ENCODE assay signal across 8 mouse cellular contexts in genomic region chr13:117024916-117025225, GRCm38 (mm10). TPM values are rescaled to one million over a fixed set of nuclear protein-coding genes. Genes with fewer than 3 reads are reported as not detected.
DNase-seq lines count a peak whose midpoint lies in the region; ATAC-seq lines count a peak whose summit lies in the region.

No protein-coding gene starts in this region.

- H3K4me2 ChIP-seq in heart, embryonic 11.5 days, result peak overlapping the region; percentile 65
- peak overlapping the region; percentile 65 for H3K4me2 ChIP-seq in hindbrain, embryonic 15.5 days
- H3K4me2 ChIP-seq in midbrain, embryonic 15.5 days, result peak overlapping the region; percentile 65

- H3K27ac ChIP-seq in heart, embryonic 11.5 days (ENCODE audit: low read depth, low read length), result peak overlapping the region; percentile 75
- H3K27ac ChIP-seq in embryonic facial prominence, embryonic 10.5 days (replicated peaks), result peak overlapping the region; percentile 93
- peak overlapping the region; percentile 97 for H3K27ac ChIP-seq in hindbrain, embryonic 15.5 days (replicated peaks)
- H3K27ac ChIP-seq in midbrain, embryonic 15.5 days, result peak overlapping the region; percentile 95

- 0 out of 2 replicates have a peak, but pooled peaks have one; percentile 12 for ATAC-seq in heart, embryonic 11.5 days (replicated peaks; ENCODE audit: insufficient number of reproducible peaks, low FRiP score, low TSS enrichment)
- peak; percentile 55 for ATAC-seq in hindbrain, embryonic 15.5 days (ENCODE audit: low FRiP score, low read depth)
- peak; percentile 72 for ATAC-seq in midbrain, embryonic 15.5 days (replicated peaks)

- H3K36me3 ChIP-seq in heart, embryonic 11.5 days (ENCODE audit: control insufficient read depth, insufficient read depth, low read length), result no peaks in the 10 kb centered on the region
- H3K36me3 ChIP-seq in embryonic facial prominence, embryonic 10.5 days (replicated peaks), result no peaks in the 10 kb centered on the region
- H3K36me3 ChIP-seq in hindbrain, embryonic 15.5 days, result no peaks in the 10 kb centered on the region
- no peaks in the 10 kb centered on the region for H3K36me3 ChIP-seq in midbrain, embryonic 15.5 days (replicated peaks)

- peak overlapping the region; percentile 85 for H3K9ac ChIP-seq in heart, embryonic 11.5 days (ENCODE audit: low read depth, low read length)
- H3K9ac ChIP-seq in hindbrain, embryonic 15.5 days, result peak overlapping the region; percentile 99
- H3K9ac ChIP-seq in midbrain, embryonic 15.5 days, result peak overlapping the region; percentile 97

- H3K4me3 ChIP-seq in heart, embryonic 11.5 days (ENCODE audit: low read depth, low read length), result peak overlapping the region; percentile 79
- H3K4me3 ChIP-seq in embryonic facial prominence, embryonic 10.5 days, result peak overlapping the region; percentile 85
- peak overlapping the region; percentile 99 for H3K4me3 ChIP-seq in hindbrain, embryonic 15.5 days
- H3K4me3 ChIP-seq in midbrain, embryonic 15.5 days, result peak overlapping the region; percentile 96

- no peaks in the 10 kb centered on the region for H3K27me3 ChIP-seq in heart, embryonic 11.5 days (ENCODE audit: control insufficient read depth, insufficient read depth, low read length)
- H3K27me3 ChIP-seq in embryonic facial prominence, embryonic 10.5 days (replicated peaks; ENCODE audit: low read depth, poor library complexity, severe bottlenecking), result peaks cover 24% of the 10 kb centered on the region
- H3K27me3 ChIP-seq in hindbrain, embryonic 15.5 days, result 0 out of 2 replicates have a peak, but pooled peaks cover 2% of the 10 kb centered on the region
- no peaks in the 10 kb centered on the region for H3K27me3 ChIP-seq in midbrain, embryonic 15.5 days (replicated peaks)

- H3K4me1 ChIP-seq in heart, embryonic 11.5 days (ENCODE audit: control insufficient read depth, insufficient read depth, low read length), result peaks cover 13% of the 10 kb centered on the region
- H3K4me1 ChIP-seq in embryonic facial prominence, embryonic 10.5 days, result peaks cover 25% of the 10 kb centered on the region
- peaks cover 37% of the 10 kb centered on the region for H3K4me1 ChIP-seq in hindbrain, embryonic 15.5 days (replicated peaks)
- peaks cover 26% of the 10 kb centered on the region for H3K4me1 ChIP-seq in midbrain, embryonic 15.5 days

- intact Hi-C loops in heart, postnatal 14 days (cut with DNase I), result loop anchor here (5.0 kb wide), 1 partner anchor 83 kb away; no protein-coding TSS in a partner anchor
- intact Hi-C loops in left cerebral cortex, postnatal 10 days (cut with DNase I), result loop anchor here (10.0 kb wide), 1 partner anchor 140 kb away; no protein-coding TSS in a partner anchor

- no peak for DNase-seq in heart, postnatal 14 days
- peak; percentile 57 for DNase-seq in CD4-positive helper T cell, adult 2 months (ENCODE audit: low read depth, low spot score)
- no peak for DNase-seq in embryonic facial prominence, embryonic 10.5 days (ENCODE audit: low spot score)
- DNase-seq in left cerebral cortex, postnatal 10 days (ENCODE audit: extremely low spot score in 1 of 2, low spot score in 2 of 2), result no peak
- no peak for DNase-seq in kidney, adult 11 months

- under 1% methylated on average over 18 of the region's 18 CpGs for WGBS in heart, embryonic 11.5 days (ENCODE audit: insufficient replicate concordance)
- under 1% methylated on average over 18 of the region's 18 CpGs for WGBS in embryonic facial prominence, embryonic 10.5 days
- under 1% methylated on average over 18 of the region's 18 CpGs for WGBS in hindbrain, embryonic 15.5 days
- WGBS in midbrain, embryonic 15.5 days, result under 1% methylated on average over 18 of the region's 18 CpGs

- H3K9me3 ChIP-seq in heart, embryonic 11.5 days (replicated peaks; ENCODE audit: control insufficient read depth, low read length), result no peaks in the 10 kb centered on the region
- no peaks in the 10 kb centered on the region for H3K9me3 ChIP-seq in embryonic facial prominence, embryonic 10.5 days
- no peaks in the 10 kb centered on the region for H3K9me3 ChIP-seq in hindbrain, embryonic 15.5 days
- H3K9me3 ChIP-seq in midbrain, embryonic 15.5 days, result no peaks in the 10 kb centered on the region

RNA-seq across cellular contexts. Expression of gene Parp8, which starts 0.5 kb away (rescaled TPM):
- polyA plus RNA-seq in heart, embryonic 11.5 days (2014; fragmentation: Nextera tagmentation; extraction: Ambion mirVana), result 15.6 and 17.2 TPM in 2 replicates
- 10 to 100 TPM in 1 of 2 experiments, 1 to 10 TPM in 1; 9.9 to 12.0 TPM for total RNA-seq in heart, postnatal 14 days (2021)
- polyA plus RNA-seq in embryonic facial prominence, embryonic 10.5 days (2016; fragmentation: Nextera tagmentation; extraction: Ambion mirVana), result 10.4 and 13.1 TPM in 2 replicates
- polyA plus RNA-seq in hindbrain, embryonic 15.5 days (2015; fragmentation: Nextera tagmentation; extraction: Ambion mirVana), result 29.1 and 32.5 TPM in 2 replicates
- polyA plus RNA-seq in midbrain, embryonic 15.5 days (2015; fragmentation: Nextera tagmentation; extraction: Ambion mirVana), result 29.5 and 32.2 TPM in 2 replicates
- 10 to 100 TPM; 38.1 to 41.9 TPM for total RNA-seq in left cerebral cortex, postnatal 10 days (2021)

Comparison
In these comparisons a context has a peak if more than half of its experiments do, and no peak if none do; other contexts are left out.
1. ATAC-seq: peak in every context shown above with its lines; median percentile 72 in midbrain, embryonic 15.5 days; 55 in hindbrain, embryonic 15.5 days; 12 in heart, embryonic 11.5 days.